Mouse (Mus musculus): ENCODE data around the gene Pip5k1c. TPM values are rescaled to one million over a fixed set of nuclear protein-coding genes. Genes with fewer than 3 reads are reported as not detected.
A peak's percentile ranks its signal among the peaks of the same experiment; 100 is the strongest.

The Pip5k1c gene
- polyA plus RNA-seq, 1 experiment from 2014 or later = 27.8 TPM

DNA sequence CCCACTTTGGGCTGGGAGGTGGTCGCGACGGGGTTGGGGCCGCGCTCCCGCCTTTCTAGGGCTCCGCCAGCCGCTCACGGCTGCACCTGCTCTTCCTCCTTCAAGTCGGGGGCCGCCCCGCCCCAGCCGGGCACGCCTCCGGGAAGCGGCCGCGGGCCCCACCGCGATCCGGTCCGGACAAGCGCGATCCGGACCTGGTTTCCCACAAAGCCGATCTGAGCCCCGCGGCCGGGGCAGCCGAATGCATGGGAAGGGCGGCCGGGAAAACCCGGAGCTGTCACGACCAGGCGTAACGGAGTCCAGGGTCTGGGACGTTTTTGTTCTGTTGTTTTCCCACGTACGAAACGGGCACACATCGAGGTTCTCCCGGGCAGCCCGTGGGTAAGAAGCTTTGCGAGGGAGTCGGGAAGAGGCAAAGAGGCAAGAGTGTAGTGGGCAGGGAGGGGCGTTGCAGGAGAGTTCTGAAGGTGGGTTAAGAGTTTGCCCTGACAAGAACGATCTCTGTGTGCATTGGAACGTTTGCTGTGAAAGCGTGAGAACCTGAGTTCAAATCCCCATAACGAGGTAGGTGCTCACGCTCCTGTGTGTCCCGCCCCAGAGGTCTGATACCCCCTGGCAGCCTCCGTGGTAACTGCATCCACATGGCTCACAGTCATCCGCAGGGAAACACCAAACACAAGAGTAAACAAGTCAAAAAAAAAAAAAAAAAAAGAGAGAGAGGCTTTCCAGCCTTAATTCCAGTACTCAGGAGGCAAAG lies 6.9 kb upstream of the Pip5k1c start:
- Histone ChIP-seq H3K9ac (peak overlapping the region; percentile 61), H3K36me3 (no peaks in the 10 kb centered on the region), H3K4me2 (peak overlapping the region; percentile 72), H3K9me3 (replicated peaks) (no peaks in the 10 kb centered on the region), H3K4me1 (peaks cover 50% of the 10 kb centered on the region), H3K4me3 (peak overlapping the region; percentile 48), H3K27ac (no peak overlapping the region), H3K27me3 (replicated peaks) (peaks cover 78% of the 10 kb centered on the region)
- peak; percentile 75 for ATAC-seq
- 1% methylated on average over 54 of the region's 54 CpGs for WGBS (ENCODE audit: insufficient replicate concordance)

DNA sequence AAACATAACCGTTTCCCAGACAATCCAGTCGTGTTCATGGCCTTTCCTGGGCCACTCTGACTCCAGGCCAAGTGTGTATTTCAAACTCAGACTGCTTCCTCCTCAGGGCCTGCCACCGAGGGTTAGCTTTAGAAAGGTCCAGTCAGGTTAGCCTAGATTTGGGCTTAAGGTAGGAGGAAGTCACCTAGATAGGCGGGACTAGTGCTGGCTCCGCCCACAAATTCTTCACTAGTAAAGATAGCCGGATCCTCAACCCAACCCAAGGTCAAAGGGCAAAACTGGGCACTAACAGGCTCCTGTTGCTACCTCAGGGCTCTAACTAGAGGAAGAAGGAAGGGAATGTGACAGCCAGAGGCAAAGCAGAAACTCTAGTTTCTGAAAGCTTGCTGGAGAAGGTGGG lies 6.2 kb upstream of the Pip5k1c start:
- Histone ChIP-seq H3K36me3 (no peaks in the 10 kb centered on the region), H3K27ac (no peak overlapping the region), H3K4me2 (peak overlapping the region; percentile 72), H3K9ac (no peak overlapping the region), H3K27me3 (replicated peaks) (peaks cover 77% of the 10 kb centered on the region), H3K9me3 (replicated peaks) (no peaks in the 10 kb centered on the region), H3K4me1 (peaks cover 57% of the 10 kb centered on the region), H3K4me3 (peak overlapping the region; percentile 48; the same call in 1 of the 2 replicates)
- no peak for ATAC-seq
- 28% methylated on average over 6 of the region's 6 CpGs for WGBS (ENCODE audit: insufficient replicate concordance)

DNA sequence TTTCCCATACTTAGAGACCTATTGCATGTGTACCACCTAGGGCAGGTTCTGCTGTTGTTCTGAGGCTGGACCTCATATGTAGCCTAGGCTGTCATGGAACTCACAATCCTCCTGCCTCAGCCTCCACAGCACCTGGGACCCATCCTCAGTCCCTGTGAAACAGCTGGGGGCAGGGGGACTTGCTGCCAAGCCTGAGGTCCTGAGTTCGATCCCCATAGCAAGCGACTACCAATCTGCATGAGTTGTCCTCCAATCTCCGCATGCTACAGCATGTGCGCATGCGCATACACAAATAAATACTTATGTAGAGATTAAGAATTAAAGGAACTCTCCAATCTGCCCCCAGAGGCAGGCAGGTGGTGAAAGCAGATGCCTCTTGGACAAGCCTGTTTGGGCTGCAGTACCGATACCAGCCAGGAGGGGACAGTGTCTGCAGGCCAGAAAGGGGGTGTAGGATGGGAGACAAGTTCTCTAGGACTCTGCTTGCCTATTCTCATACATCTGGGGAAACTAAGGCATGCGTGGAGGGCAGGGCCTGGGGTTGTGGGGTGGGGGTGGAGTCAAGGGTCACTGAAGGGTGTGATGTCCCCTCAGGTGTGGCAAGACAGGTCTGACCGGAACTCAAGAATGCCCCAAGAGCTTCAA lies 5.1 kb upstream of the Pip5k1c start:
- H3K4me3 ChIP-seq = no peak overlapping the region
- no peak for ATAC-seq
- H3K27me3 ChIP-seq (replicated peaks) = peaks cover 66% of the 10 kb centered on the region
- 55% methylated on average over 8 of the region's 8 CpGs for WGBS (ENCODE audit: insufficient replicate concordance)
- no peak overlapping the region for H3K27ac ChIP-seq
- peaks cover 66% of the 10 kb centered on the region for H3K4me1 ChIP-seq
- H3K9ac ChIP-seq = no peak overlapping the region
- no peak overlapping the region for H3K4me2 ChIP-seq
- no peaks in the 10 kb centered on the region for H3K9me3 ChIP-seq (replicated peaks)
- H3K36me3 ChIP-seq = no peaks in the 10 kb centered on the region

DNA sequence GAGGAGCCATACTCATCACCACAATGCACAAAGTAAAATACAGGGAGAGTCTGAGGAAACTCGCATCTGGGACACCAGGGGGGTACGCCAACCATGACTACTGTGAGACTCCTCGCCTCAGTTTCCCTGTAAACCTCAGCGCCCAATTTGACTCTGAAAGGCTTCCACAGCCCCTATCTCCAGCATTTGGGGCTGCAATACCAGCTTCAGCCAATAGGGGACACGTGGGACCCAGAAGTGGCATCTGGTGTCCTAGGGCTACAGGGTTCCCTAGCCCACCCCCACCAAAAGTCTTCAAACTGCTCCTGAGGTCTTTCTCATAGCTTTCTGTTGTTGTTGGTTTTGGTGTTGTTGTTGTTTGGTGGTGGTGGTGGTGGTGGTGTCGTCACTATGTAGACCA lies 4.2 kb upstream of the Pip5k1c start:
- ATAC-seq = no peak
- H3K36me3 ChIP-seq = no peaks in the 10 kb centered on the region
- no peak overlapping the region for H3K4me2 ChIP-seq
- no peak overlapping the region for H3K27ac ChIP-seq
- no peak overlapping the region for H3K9ac ChIP-seq
- peaks cover 57% of the 10 kb centered on the region for H3K27me3 ChIP-seq (replicated peaks)
- H3K4me1 ChIP-seq = peaks cover 71% of the 10 kb centered on the region
- WGBS (ENCODE audit: insufficient replicate concordance) = 19% methylated on average over 6 of the region's 6 CpGs
- H3K4me3 ChIP-seq = no peak overlapping the region
- H3K9me3 ChIP-seq (replicated peaks) = no peaks in the 10 kb centered on the region

DNA sequence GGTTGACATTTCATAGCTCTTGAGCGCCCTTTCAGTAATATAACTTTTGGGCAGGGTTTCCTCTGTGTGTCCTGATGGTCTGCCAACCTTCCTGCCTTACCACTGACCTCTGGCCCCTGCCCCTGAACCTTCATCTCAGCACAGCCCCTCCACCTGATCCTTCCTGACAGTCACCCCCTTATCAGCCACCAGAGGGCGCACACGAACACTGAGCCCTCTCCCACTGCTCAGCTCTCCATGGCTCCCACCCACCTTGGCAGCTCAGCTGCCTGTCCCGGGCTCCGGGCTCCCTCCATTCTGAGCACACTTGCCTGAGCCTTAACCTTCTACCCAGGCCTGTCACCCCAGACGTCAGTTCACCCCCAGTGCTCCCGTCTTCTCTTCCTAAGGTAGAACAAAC lies 3.5 kb upstream of the Pip5k1c start:
- Histone ChIP-seq H3K4me1 (peaks cover 78% of the 10 kb centered on the region), H3K4me3 (no peak overlapping the region), H3K27me3 (replicated peaks) (peaks cover 50% of the 10 kb centered on the region), H3K27ac (no peak overlapping the region), H3K4me2 (no peak overlapping the region), H3K9ac (no peak overlapping the region), H3K36me3 (no peaks in the 10 kb centered on the region), H3K9me3 (replicated peaks) (no peaks in the 10 kb centered on the region)
- ATAC-seq = no peak
- WGBS (ENCODE audit: insufficient replicate concordance) = 4% methylated on average over 7 of the region's 7 CpGs

DNA sequence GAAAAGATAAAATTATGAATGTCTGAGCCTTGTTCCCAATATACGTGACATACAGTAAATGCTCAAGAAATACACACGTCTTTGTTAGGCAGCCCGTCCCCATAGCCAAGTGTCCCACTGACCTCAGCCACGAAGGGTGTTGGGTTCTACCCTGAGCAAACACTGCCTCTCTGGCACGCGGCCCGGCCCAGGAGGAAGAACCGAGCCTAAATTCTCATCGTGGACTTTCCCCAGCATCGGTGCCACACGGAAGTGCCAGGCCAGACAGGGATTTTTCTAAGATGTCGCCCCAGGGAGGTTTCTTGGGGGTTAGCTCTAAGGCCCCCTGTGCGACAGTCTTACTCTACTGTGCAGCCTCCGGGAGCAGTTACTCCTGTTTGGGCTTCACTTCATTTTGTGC lies 3.0 kb upstream of the Pip5k1c start:
- H3K27ac ChIP-seq = no peak overlapping the region
- H3K36me3 ChIP-seq = peaks cover 4% of the 10 kb centered on the region; the same call in 1 of the 2 replicates
- no peak overlapping the region for H3K4me2 ChIP-seq
- ATAC-seq = no peak
- 60% methylated on average over 14 of the region's 14 CpGs for WGBS (ENCODE audit: insufficient replicate concordance)
- no peak overlapping the region for H3K4me3 ChIP-seq
- H3K27me3 ChIP-seq (replicated peaks) = peaks cover 44% of the 10 kb centered on the region
- H3K9me3 ChIP-seq (replicated peaks) = no peaks in the 10 kb centered on the region
- peaks cover 82% of the 10 kb centered on the region for H3K4me1 ChIP-seq
- no peak overlapping the region for H3K9ac ChIP-seq

DNA sequence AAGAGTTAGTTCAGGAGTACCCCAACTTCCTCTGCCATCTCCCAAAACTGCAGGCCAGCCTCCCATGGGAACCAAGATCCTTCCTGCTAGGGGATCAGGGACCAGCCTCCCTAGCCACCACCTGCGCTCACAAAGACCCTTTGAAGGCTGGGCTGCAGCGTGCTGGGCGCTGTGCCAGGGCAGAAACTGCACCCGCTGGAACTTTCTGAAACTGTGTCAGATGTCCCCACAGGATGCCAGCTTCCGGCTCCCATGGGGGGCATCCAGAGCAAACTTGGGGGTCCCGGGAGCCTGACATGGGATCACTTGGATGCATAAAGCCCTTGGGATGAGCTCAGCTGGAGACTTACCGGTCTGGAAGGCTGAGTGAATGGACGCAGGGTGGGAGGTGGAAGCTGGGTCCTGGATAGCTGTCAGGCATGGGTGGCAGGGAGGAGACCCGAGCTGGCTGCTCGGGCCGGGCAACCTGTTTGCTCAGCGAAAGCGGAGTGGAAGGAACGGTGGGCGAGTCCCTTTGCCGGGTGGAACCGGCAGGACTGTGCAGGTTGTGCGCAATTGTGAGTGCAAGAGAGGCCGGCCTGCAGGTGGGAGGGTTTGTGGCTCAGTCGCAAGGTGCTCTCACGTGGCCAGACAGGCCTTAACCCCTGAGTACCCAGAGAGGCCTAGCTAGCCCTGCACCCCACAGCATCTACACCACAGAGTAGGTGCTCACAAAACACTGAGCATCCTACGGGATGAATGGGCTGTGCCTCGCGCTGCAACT lies 1.9 kb upstream of the Pip5k1c start:
- peaks cover 15% of the 10 kb centered on the region; the same call in 1 of the 2 replicates for H3K36me3 ChIP-seq
- no peak overlapping the region for H3K9ac ChIP-seq
- no peak overlapping the region for H3K27ac ChIP-seq
- 0 out of 2 replicates have a peak overlapping the region, but pooled peaks have one; percentile 10 for H3K4me2 ChIP-seq
- H3K9me3 ChIP-seq (replicated peaks) = no peaks in the 10 kb centered on the region
- H3K4me1 ChIP-seq = peaks cover 83% of the 10 kb centered on the region
- no peak for ATAC-seq
- peaks cover 34% of the 10 kb centered on the region for H3K27me3 ChIP-seq (replicated peaks)
- no peak overlapping the region for H3K4me3 ChIP-seq
- WGBS (ENCODE audit: insufficient replicate concordance) = 42% methylated on average over 24 of the region's 24 CpGs

DNA sequence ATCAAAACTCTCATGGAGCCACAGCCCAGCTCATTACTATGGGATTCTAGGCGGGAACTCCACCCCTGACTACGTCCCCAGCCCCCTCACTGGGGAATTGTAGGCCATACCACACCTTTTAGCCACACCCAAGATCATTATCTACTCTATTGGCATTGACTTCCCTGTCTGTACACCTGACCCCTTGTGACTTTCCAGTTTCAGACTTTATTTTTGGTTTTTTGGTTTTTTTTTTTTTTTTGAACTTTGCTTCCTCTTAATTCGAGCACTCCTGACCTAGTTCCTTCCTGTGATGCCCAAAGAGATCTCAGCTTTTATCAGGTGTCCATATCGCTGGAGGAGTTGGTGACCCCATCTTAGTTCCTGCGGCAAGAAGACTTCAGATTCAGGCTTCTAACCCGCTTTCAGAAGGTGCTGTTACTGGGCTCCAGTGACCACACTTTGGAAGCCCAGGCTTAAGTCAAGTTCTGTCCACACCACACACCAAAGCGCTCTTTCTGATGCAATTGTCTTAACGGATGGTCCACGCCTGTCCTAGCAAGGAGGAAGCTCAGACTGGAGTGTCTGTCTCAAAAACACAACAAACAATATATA lies 1.2 kb upstream of the Pip5k1c start, which contains the start of gene Tjp3:
Gene Tjp3 (minus strand): TSS at position 71 of the 594 bp plus-strand sequence.
- peaks cover 83% of the 10 kb centered on the region for H3K4me1 ChIP-seq
- no peak within 1 kb of the TSS for H3K9ac ChIP-seq
- H3K4me3 ChIP-seq = no peak within 1 kb of the TSS; the same call in none of the 2 replicates
- ATAC-seq = no peak
- peaks cover 22% of the 10 kb centered on the region; the same call in 1 of the 2 replicates for H3K36me3 ChIP-seq
- H3K27me3 ChIP-seq (replicated peaks) = peaks cover 29% of the 10 kb centered on the region
- no peaks in the 10 kb centered on the region for H3K9me3 ChIP-seq (replicated peaks)
- 0 out of 2 replicates have a peak within 1 kb of the TSS, but pooled peaks have one; percentile 25 for H3K27ac ChIP-seq
- peak within 1 kb of the TSS; percentile 33 for H3K4me2 ChIP-seq
- WGBS (ENCODE audit: insufficient replicate concordance) = 48% methylated on average over 9 of the region's 9 CpGs

DNA sequence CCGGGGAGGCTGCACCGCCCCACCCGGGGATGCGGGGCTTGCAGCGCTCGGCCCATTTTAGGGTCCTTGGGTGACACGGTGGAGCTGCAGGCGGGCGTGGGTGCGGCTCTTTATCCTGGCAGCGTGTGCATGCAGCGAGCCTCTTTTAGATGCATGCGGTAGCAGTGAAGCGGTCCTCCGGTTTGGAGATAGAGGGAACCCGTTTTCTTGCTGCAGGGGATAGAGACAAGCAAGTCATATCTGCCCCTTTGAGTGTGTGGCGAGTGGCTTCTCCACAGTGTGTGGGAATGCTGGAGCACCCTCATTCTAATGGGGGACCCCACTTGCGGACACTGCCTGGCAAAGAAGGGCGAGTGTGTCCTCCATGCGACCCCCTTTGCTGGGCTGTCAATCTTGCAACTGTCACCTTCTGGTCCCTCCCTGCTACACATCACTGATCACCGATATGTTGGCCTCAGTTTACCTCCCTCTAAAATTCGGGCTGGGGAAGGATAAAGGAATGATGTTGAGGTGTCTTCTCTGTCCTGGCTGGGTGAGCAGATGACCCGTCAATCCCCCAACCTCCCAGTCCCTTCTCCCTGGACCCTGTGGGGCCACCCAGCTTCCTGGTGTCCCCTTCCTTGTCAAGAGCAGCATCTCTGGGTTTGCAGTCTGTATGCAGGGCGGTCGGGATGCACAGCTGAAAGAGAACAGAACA lies 719 bp downstream of the Pip5k1c start:
- Histone ChIP-seq H3K4me2 (peak overlapping the region; percentile 97), H3K4me3 (peak overlapping the region; percentile 81), H3K9me3 (replicated peaks) (no peaks in the 10 kb centered on the region), H3K4me1 (peaks cover 84% of the 10 kb centered on the region), H3K36me3 (peaks cover 28% of the 10 kb centered on the region; the same call in 1 of the 2 replicates), H3K9ac (peak overlapping the region; percentile 86), H3K27me3 (replicated peaks) (peaks cover 20% of the 10 kb centered on the region), H3K27ac (peak overlapping the region; percentile 90)
- 2% methylated on average over 25 of the region's 25 CpGs for WGBS (ENCODE audit: insufficient replicate concordance)
- no peak for ATAC-seq

DNA sequence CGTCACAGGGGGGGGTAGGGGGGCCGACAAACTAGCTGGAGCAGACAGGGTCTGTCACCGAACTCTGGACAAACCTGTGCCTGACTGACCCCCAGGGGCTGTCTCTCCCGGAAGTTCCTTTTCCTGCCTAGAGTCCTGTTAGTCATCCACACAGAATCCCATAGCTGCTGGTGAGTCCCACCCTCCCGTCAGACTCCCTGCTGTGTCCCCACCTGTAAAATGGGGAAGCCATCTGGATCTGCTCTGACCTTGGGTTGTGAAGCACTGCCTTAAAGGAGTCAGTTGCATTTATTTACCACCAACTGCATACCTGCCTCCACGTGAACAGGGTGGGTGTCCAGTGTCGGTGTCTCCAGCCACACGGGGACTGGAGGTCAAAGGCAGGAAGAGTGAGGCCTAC lies 1.7 kb downstream of the Pip5k1c start:
- 30% methylated on average over 8 of the region's 8 CpGs for WGBS (ENCODE audit: insufficient replicate concordance)
- Histone ChIP-seq H3K9me3 (replicated peaks) (no peaks in the 10 kb centered on the region), H3K9ac (peak overlapping the region; percentile 86), H3K27ac (peak overlapping the region; percentile 90; the same call in 1 of the 2 replicates), H3K4me2 (peak overlapping the region; percentile 97), H3K36me3 (peaks cover 28% of the 10 kb centered on the region; the same call in 1 of the 2 replicates), H3K27me3 (replicated peaks) (peaks cover 20% of the 10 kb centered on the region), H3K4me3 (peak overlapping the region; percentile 81), H3K4me1 (peaks cover 84% of the 10 kb centered on the region)
- ATAC-seq = no peak

DNA sequence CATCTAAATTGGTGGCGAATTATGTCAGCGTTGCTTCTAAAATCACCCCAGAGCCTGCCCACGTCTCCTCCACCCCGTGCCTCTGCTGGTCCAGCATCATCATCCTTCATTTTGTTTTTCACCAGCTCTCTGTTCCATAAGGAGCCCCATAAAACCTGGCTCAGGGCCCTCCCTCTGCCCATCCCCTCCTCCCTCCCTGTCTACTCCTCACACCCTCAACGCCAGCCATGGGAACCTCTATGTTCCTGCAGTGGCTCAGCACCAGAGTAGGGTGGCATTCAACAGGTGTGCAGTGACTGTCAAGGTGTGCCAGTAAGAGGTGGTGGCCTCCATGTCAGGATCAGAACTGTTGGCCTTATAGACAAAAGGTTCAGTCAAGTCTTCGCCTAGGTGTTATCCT lies 2.4 kb downstream of the Pip5k1c start:
- Histone ChIP-seq H3K4me3 (0 out of 2 replicates have a peak overlapping the region, but pooled peaks have one; percentile 81), H3K27ac (peak overlapping the region; percentile 90; the same call in 1 of the 2 replicates), H3K36me3 (peaks cover 28% of the 10 kb centered on the region; the same call in 1 of the 2 replicates), H3K27me3 (replicated peaks) (peaks cover 12% of the 10 kb centered on the region), H3K4me2 (peak overlapping the region; percentile 97), H3K9me3 (replicated peaks) (no peaks in the 10 kb centered on the region), H3K9ac (no peak overlapping the region), H3K4me1 (peaks cover 90% of the 10 kb centered on the region)
- no peak for ATAC-seq
- WGBS (ENCODE audit: insufficient replicate concordance) = 76% methylated on average over 6 of the region's 6 CpGs
